Mouse (Mus musculus): ENCODE results near the gene Acot1.
A peak's percentile ranks its signal among the peaks of the same experiment; 100 is the strongest.

Gene Acot1

DNA sequence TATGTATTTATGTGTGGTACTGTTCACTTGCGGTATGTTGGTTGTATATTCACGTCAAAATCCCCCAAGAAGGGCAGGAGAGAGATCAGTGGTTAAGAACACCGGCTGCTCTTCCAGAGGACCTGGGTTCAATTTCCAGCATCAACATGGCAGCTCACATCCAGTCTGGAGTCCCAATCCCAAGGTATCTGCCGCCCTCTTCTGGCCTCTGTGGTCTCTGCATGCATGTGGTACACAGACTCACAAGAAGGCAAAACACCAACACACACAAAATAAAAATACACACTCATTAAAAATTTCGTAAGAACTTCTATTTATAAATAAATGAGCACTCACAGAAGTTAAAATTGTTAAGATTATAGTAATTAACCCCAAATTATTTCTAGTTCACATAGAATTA, 53.9 kb downstream of the Acot1 start:
- peak; percentile 33 for DNase-seq (ENCODE audit: low read depth)

DNA sequence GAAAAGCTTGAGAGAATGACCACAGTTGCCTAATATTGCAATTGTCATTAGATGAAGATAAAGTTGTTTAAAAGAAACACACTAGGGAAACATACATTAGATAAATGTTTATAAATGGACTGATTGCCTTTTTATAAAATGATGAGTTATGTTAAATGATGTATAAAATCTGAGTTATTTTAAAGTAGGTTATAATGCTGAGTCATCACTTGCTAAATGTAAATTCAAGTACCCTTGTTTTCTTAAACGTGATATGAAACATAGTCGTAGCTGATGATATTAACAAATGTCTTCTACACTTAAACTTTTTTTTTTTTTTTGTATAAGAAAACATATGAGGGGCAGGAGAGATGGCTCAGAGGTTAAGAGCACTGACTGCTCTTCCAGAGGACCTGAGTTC, 54.5 kb downstream of the Acot1 start:
- no peak for DNase-seq (ENCODE audit: low read depth)

DNA sequence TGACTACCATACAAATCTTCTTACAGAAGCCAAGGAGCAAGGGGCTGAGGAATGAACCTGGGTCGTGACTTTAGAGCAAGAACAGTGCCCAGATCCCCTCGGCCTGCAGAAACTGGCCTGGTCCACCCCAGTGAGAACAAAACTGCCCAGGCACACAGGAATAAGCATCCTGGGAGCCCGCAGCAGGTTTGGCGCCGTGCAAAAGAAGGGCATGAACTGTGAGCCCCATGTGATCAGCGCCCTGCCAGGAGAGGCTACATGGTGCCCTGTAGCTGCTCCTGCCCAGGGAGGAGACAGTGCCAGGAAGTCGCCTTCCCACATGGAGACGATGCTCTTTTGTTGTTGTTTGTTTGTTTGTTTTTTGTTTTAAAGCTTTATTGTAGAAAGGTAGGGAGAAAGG, 55.3 kb downstream of the Acot1 start:
- DNase-seq (ENCODE audit: low read depth), result no peak

- no peak for DNase-seq (ENCODE audit: low read depth)
Measured at GRCm38 (mm10) chr12:84067752-84068151, 58.5 kb downstream of the Acot1 start.

All from NIH3T3 (cell line).